Mouse (Mus musculus) C2C12 (cell line): ENCODE results near the gene Hist1h2ad. TPM values are rescaled to one million over a fixed set of nuclear protein-coding genes. Genes with fewer than 3 reads are reported as not detected.
"Not testable (repeated sequence)": the region's sequence is repeated elsewhere in the genome, so short reads cannot be mapped to it uniquely, and the experiment has no call there.

ENCODE experiments used
- H3K27me3 ChIP-seq: one replicate; pipeline ENCODE4 v1.6.1; 2011; ENCODE audit not compliant: control insufficient read depth, insufficient read depth, insufficient read length
- H3K36me3 ChIP-seq: one replicate; pipeline ENCODE4 v1.6.1; 2011; ENCODE audit not compliant: control insufficient read depth, insufficient read depth
- H3K4me3 ChIP-seq: one replicate; pipeline ENCODE4 v1.5.1; 2011; ENCODE audit warnings: mild to moderate bottlenecking, control low read depth; ENCODE audit not compliant: poor library complexity, insufficient read depth, severe bottlenecking
- H3K79me2 ChIP-seq: one replicate; pipeline ENCODE4 v1.6.1; 2011; ENCODE audit not compliant: control insufficient read depth, insufficient read depth
- H3K79me3 ChIP-seq: one replicate; pipeline ENCODE4 v1.6.1; 2011; ENCODE audit warnings: low read depth, control low read depth
- H3ac ChIP-seq: one replicate; pipeline ENCODE3; 2011; ENCODE audit warnings: low read depth; ENCODE audit not compliant: control insufficient read depth, insufficient read length
- CEBPB ChIP-seq: IDR thresholded peaks from one replicate; pipeline ENCODE4 v1.6.1; 2011; ENCODE audit warnings: low read depth, mild to moderate bottlenecking, control low read depth, moderate library complexity
- CTCF ChIP-seq: IDR thresholded peaks from one replicate; pipeline ENCODE4 v1.5.1; 2011; ENCODE audit not compliant: control insufficient read depth, insufficient read depth, insufficient read length
- FOSL1 ChIP-seq: IDR thresholded peaks from one replicate; pipeline ENCODE4 v1.8.0; 2011; ENCODE audit warnings: mild to moderate bottlenecking, low read length; ENCODE audit not compliant: poor library complexity, insufficient read depth, severe bottlenecking
- MAX ChIP-seq: IDR thresholded peaks from one replicate; pipeline ENCODE4 v1.6.1; 2011; ENCODE audit warnings: mild to moderate bottlenecking, control low read depth
- MYOD1 ChIP-seq: IDR thresholded peaks from one replicate; pipeline ENCODE4 v1.6.1; 2011; ENCODE audit warnings: low read depth; ENCODE audit not compliant: control insufficient read depth, insufficient read length
- MYOG ChIP-seq: IDR thresholded peaks from one replicate; pipeline ENCODE4 v1.6.1; 2011; ENCODE audit not compliant: control insufficient read depth, insufficient read length; ENCODE audit errors: extremely low read depth
- USF1 ChIP-seq: IDR thresholded peaks from one replicate; pipeline ENCODE4 v1.6.1; 2011; ENCODE audit warnings: low read depth, mild to moderate bottlenecking, control low read depth, moderate library complexity
- polyA plus RNA-seq: library from polyadenylated mRNA; unstranded; fragments of >200 nt; fragmentation: generic; extraction: Trizol; gene quantifications from one replicate; pipeline ENCODE4 v1.2.1, GENCODE M21; 2012; ENCODE audit warnings: missing spikeins

Hist1h2ad gene
- polyA plus RNA-seq, 1 experiment = 0.73 TPM

DNA sequence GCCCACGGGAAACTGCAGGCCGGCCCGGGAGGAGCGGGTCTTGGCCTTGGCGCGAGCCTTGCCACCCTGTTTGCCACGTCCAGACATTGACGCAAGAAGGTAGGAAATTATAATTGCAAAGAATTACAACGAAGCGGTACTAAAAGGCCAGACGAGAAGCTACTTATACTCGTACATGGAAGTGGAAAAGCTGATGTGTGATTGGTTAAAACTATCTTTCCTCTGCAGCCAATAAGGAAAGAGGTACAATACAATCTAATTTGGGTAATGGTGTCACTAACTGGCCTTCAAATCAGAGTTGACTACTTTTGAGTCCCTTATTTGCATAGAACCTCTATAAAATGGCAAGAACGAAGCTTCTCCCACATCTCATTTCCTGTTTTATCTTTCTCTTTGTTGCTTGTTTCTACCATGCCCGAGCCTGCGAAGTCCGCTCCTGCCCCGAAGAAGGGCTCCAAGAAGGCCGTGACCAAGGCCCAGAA is 3.1 kb upstream of the Hist1h2ad start, which contains the start of the genes Hist1h2ae and Hist1h2bg:
Hist1h2ae (minus strand) TSS at position 199 of the 482 bp plus-strand sequence.
Hist1h2bg (plus strand) TSS at position 375 of the 482 bp plus-strand sequence.
- H3K79me2 ChIP-seq = no peaks in the 10 kb centered on the region
- no peaks in the 10 kb centered on the region for H3K36me3 ChIP-seq
- H3ac ChIP-seq = peak within 1 kb of the TSS; percentile 40
- no peaks in the 10 kb centered on the region for H3K79me3 ChIP-seq
- TF ChIP-seq MYOD1 = no peak
- TF ChIP-seq CEBPB = peak; percentile 64
- H3K27me3 ChIP-seq = no peaks in the 10 kb centered on the region
- peak within 1 kb of the TSS; percentile 27 for H3K4me3 ChIP-seq

DNA sequence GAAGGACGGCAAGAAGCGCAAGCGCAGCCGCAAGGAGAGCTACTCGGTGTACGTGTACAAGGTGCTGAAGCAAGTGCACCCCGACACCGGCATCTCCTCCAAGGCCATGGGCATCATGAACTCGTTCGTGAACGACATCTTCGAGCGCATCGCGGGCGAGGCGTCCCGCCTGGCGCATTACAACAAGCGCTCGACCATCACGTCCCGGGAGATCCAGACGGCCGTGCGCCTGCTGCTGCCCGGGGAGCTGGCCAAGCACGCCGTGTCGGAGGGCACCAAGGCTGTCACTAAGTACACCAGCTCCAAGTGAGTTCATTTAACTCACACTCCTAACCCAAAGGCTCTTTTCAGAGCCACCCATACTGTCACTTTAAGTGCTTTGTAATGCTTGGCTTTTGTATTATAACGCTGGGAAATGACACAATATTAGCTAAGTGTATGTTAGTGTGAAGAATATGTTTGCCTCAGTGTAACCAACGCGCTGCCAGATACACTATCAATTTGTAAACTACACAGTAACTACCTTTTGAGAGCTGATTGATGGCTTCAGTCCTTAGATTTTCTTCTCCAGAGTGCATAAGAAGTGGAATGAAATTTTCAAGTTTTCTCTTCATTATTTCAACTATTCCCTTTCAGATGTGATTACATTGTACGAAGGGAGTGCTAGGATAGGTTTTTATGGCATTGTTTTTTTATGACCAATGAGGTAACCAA is 2.5 kb upstream of the Hist1h2ad start:
- H3K79me2 ChIP-seq, H3K27me3 ChIP-seq, H3K36me3 ChIP-seq, H3K79me3 ChIP-seq: not testable (repeated sequence)
- H3ac ChIP-seq = peak overlapping the region; percentile 4
- H3K4me3 ChIP-seq = peak overlapping the region; percentile 27

DNA sequence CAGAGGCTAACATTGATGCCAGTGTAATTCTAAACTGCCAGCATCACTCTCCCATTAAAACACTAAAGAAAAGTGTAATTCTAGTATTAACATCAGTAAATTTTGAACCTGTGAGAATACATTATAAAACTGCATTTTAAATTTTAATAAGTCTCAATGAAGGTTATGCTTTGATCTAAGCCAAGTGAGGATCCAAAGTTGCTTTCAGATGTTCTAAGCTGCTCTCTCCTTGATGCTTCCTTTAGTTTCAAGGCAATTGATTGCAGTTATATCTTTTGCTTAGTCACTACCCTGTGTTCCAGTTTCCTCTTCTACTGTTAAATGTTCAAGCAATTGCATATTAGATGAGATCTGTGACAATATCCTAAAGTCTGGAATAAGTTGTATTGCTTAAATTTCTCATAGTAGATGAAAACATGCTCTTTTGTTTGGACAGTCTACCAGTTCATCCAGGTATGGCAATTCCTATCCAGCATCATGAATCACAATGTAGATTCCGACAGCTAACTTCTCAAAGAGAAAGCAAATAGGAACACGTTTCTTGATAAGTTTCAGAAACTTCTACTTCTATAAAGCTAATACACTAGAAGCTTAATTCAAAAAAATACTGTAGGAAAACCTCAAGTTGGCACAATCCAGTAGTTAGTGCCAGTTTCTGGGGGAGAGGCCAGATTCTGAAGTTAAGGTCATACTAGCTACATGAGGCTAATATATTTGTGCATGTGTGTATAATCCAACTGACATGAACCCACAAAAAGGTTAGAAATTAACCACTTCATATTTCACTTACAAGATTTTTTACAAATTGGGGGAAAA is 1.8 kb upstream of the Hist1h2ad start:
- H3K79me3 ChIP-seq = no peaks in the 10 kb centered on the region
- H3K4me3 ChIP-seq = peak overlapping the region; percentile 27
- TF ChIP-seq MAX (no peak), CEBPB (no peak)
- H3ac ChIP-seq = peak overlapping the region; percentile 45
- no peaks in the 10 kb centered on the region for H3K79me2 ChIP-seq
- H3K27me3 ChIP-seq = no peaks in the 10 kb centered on the region
- no peaks in the 10 kb centered on the region for H3K36me3 ChIP-seq

DNA sequence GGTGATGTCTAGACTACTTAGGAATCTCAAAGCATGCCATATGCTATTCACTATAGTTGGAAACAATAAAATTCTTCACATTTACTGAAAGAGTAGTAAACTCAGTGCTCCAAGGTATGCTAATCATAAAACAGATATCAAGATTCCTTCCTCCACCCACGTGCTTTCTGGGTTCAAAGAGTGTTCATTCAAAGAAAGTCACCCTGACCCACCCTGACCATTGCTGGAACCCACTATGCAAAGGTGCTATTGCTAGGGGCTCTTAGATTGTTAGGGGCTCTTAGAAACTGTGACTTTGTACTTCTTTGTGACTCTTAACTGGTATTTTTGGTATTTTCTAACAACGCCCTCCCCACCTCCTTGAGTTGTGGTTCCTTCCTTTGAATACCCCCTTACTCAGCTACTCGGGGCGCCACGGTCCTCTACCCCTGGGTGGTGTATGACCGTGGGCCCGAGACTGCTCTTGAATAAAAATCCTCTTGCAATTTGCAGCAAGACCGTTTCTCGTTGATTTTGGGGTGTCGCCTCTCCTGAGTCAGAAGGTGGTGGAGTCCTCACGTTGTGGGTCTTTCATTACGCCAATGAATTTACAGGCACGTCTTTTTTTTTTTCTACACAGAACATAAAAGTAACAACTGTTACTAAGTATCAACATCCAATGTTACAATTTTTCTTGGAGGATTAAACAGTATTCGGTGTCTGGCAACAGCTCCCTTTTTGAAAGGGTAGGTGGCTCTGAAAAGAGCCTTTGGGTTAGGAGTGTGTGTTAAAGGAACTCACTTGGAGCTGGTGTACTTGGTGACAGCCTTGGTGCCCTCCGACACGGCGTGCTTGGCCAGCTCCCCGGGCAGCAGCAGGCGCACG is 915 bp upstream of the Hist1h2ad start:
- not testable (repeated sequence) for H3K36me3 ChIP-seq, H3K79me3 ChIP-seq, H3K79me2 ChIP-seq, H3K27me3 ChIP-seq
- Histone ChIP-seq H3K4me3 (peak overlapping the region; percentile 25), H3ac (peak overlapping the region; percentile 53)

DNA sequence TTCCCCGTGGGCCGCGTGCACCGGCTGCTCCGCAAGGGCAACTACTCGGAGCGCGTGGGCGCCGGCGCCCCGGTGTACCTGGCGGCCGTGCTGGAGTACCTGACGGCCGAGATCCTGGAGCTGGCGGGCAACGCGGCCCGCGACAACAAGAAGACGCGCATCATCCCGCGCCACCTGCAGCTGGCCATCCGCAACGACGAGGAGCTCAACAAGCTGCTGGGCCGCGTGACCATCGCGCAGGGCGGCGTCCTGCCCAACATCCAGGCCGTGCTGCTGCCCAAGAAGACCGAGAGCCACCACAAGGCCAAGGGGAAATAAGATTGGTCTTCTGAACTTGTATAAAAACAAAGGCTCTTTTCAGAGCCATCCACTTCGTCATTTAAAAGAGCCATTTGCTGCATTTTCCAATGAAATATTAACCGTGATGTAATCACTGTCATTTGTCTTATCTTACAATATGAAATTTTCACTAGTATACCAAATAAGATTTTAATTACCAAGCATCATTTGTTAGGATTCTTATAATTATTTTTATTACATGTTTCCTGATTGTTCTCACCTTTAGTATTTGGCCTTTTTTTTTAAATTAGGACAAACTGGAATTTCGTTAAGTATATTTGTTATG is 477 bp downstream of the Hist1h2ad start:
- not testable (repeated sequence) for H3ac ChIP-seq, H3K27me3 ChIP-seq, H3K4me3 ChIP-seq, H3K36me3 ChIP-seq, H3K79me3 ChIP-seq, H3K79me2 ChIP-seq

DNA sequence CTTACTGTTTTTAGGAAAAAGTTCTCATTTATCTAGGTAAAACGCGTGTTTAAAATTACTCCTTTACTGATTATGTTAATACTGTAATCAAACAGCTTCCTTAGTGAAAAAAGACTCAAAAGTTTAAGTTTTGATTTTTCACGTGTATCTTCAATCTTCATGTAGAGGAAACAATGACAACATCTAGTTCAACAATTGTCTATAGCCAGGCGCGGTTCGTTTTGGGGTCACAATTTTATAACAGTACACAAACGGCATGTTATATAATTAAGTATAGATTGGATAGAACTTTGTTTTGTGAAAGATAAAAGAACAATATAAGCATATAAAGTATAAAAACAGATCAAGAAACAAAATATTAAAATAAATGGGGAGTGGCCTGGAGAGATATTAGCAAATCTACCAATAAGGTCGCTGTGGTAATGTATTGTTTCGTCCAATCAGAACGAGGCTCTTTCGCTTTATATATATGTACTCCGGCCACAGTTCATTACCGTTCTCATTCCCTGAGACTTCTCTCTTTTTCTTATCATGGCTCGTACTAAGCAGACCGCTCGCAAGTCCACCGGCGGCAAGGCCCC is 1.2 kb downstream of the Hist1h2ad start, which contains the start of gene Hist1h3d:
Hist1h3d (plus strand) TSS at position 493 of the 581 bp plus-strand sequence.
- Histone ChIP-seq H3K4me3 (peak within 1 kb of the TSS; percentile 35), H3ac (peak within 1 kb of the TSS; percentile 55), H3K79me3 (no peaks in the 10 kb centered on the region), H3K79me2 (no peaks in the 10 kb centered on the region), H3K36me3 (no peaks in the 10 kb centered on the region), H3K27me3 (no peaks in the 10 kb centered on the region)
- no peak for TF ChIP-seq FOSL1
- no peak for TF ChIP-seq USF1
- no peak for TF ChIP-seq CTCF
- TF ChIP-seq MYOD1 = no peak
- TF ChIP-seq CEBPB = no peak
- TF ChIP-seq MAX = no peak
- no peak for TF ChIP-seq MYOG

DNA sequence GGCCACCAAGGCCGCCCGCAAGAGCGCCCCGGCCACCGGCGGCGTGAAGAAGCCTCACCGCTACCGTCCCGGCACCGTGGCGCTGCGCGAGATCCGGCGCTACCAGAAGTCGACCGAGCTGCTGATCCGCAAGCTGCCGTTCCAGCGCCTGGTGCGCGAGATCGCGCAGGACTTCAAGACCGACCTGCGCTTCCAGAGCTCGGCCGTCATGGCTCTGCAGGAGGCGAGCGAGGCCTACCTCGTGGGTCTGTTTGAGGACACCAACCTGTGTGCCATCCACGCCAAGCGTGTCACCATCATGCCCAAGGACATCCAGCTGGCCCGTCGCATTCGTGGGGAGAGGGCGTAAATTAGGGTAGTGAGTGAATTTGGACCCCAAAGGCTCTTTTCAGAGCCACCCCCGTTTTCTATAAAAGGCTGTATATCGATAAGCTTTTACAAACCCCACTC is 1.7 kb downstream of the Hist1h2ad start:
- H3K79me2 ChIP-seq, H3K36me3 ChIP-seq, H3K79me3 ChIP-seq, H3K27me3 ChIP-seq: not testable (repeated sequence)
- Histone ChIP-seq H3ac (peak overlapping the region; percentile 34), H3K4me3 (peak overlapping the region; percentile 35)
